Comparison of ENCODE assay signal across 8 mouse cellular contexts in the genomic region with DNA sequence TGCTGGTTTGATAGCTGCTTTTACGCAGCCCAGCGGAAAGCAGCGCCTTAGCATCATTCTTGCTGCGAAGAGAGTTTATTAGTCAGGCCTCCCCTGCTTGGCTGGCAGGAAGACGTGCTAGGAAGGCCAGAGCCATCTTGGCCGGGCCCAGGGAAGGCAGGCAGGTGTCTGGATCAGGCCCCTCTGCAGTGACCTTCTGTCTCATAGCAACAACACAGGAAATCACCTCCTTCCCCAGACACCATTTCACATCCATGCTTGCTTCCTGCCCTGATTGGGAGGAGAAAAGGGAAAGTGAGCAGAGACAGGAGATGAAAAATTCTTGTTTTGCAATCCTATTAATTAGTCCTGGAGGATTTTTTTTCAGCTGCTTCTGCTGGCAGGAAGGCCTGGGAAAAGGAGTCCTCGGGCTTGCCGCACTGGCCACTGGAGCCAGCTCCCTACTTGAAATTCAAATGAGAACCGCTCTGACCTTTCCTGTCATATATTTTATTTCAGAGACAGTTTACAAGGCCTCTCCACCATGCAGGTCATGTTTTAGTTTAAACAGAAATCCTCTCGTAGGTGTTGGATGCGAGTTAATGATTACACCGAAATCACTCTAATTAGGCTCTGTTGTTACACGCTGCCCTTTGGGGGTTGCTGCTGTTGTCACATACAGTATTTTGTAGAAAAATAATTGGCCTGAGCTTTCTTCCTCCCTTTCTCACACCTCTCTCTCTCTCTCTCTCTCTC.
A peak's percentile ranks its signal among the peaks of the same experiment; 100 is the strongest.
DNase-seq lines count a peak whose midpoint lies in the region; ATAC-seq lines count a peak whose summit lies in the region.
"Had no signal": no experiment of that assay in that cellular context is flagged by ENCODE, and none has a peak within 500 bp of the region (broad histone marks: within the 10 kb centered on the region; RNA-seq: fewer than 3 reads in every experiment).

No protein-coding gene starts in this region.

- H3K9ac ChIP-seq in hindbrain, embryonic 15.5 days = no peak overlapping the region
- H3K9ac ChIP-seq: heart, embryonic 15.5 days had no signal

- peak overlapping the region; percentile 16; the same call in 1 of the 2 replicates for H3K27ac ChIP-seq in hindbrain, embryonic 15.5 days (replicated peaks)
- H3K27ac ChIP-seq: heart, embryonic 15.5 days had no signal

- H3K4me2 ChIP-seq in hindbrain, embryonic 15.5 days = no peak overlapping the region
- H3K4me2 ChIP-seq: heart, embryonic 15.5 days had no signal

- no peak overlapping the region for H3K4me3 ChIP-seq in hindbrain, embryonic 15.5 days
- H3K4me3 ChIP-seq: heart, embryonic 15.5 days had no signal

- 0 out of 2 replicates have a peak, but pooled peaks cover 6% of the 10 kb centered on the region for H3K27me3 ChIP-seq in hindbrain, embryonic 15.5 days
- H3K27me3 ChIP-seq: heart, embryonic 15.5 days had no signal

- DNase-seq in testis, postnatal 14 days (ENCODE audit: low spot score) = peak; percentile 5
- no peak for DNase-seq in testis, postnatal 10 days (ENCODE audit: low spot score)
- peak; percentile 63 for DNase-seq in embryo, embryonic 10.5 days (ENCODE audit: low spot score)
- DNase-seq in mesoderm, embryonic 11.5 days (ENCODE audit: low read depth, low spot score) = peak; percentile 61
- DNase-seq in thymus, postnatal 10 days (ENCODE audit: low spot score in 2 of 2) = no peak

- H3K9me3 ChIP-seq in hindbrain, embryonic 15.5 days = no peaks in the 10 kb centered on the region
- H3K9me3 ChIP-seq: heart, embryonic 15.5 days had no signal

- ATAC-seq in hindbrain, embryonic 15.5 days (ENCODE audit: low FRiP score, low read depth) = peak; percentile 51; the same call in 1 of the 2 replicates
- ATAC-seq in erythroblast, adult 5-6 weeks (replicated peaks; ENCODE audit: low FRiP score, poor library complexity, severe bottlenecking) = no peak

- peaks cover 38% of the 10 kb centered on the region for H3K4me1 ChIP-seq in hindbrain, embryonic 15.5 days (replicated peaks)
- H3K4me1 ChIP-seq: heart, embryonic 15.5 days had no signal

- 21% methylated on average over 13 of the region's 13 CpGs for WGBS in hindbrain, embryonic 15.5 days

- no peaks in the 10 kb centered on the region for H3K36me3 ChIP-seq in hindbrain, embryonic 15.5 days
- H3K36me3 ChIP-seq: heart, embryonic 15.5 days had no signal

Comparison
In these comparisons a context has a peak if more than half of its experiments do, and no peak if none do; other contexts are left out.
1. DNase-seq: peak in testis, postnatal 14 days (single experiment), embryo, embryonic 10.5 days (single experiment) and mesoderm, embryonic 11.5 days (single experiment); none in testis, postnatal 10 days (single experiment) and thymus, postnatal 10 days (0 of 2).